Mouse (Mus musculus): Measurements from ENCODE around the gene Ndufaf2.

The Ndufaf2 gene

DNA sequence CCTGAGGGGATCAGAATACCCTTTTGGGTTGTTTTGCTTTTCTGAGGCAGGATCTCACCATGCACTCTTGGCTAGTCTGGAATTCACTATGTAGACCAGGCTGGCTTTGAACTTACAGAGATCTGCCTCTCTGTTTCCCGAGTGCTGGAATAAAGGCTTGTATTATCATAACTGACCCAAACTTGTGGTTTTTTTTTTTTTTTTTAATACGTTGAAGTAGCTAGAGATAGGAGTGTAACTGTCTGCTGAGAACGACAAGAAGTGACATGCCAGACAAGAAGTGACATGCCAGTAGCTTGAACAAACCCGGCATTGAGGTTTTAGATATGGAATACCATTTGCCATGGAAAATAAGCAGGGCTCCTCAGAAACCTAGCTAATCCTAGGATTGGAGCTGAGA is 125.6 kb downstream of the Ndufaf2 start:
- DNase-seq, result no peak

DNA sequence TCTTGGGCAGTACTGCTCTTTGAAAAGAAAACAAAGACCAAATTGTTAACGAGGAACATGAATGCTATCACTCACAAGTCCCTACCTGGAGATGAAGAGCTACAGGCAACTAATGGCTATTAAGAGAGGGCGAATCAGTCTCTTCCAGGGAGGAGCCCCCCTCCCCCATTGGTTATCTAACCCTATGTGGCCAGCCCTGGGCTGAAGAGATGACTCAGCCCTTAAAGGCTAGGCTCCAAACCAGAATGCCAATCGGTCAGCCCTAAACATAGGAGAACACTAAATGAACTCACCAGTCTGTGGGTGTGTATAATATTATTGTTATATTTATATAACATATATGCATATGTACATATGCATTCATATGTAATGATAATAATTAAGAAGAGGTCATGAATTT is 132.6 kb downstream of the Ndufaf2 start:
- DNase-seq, result no peak

DNA sequence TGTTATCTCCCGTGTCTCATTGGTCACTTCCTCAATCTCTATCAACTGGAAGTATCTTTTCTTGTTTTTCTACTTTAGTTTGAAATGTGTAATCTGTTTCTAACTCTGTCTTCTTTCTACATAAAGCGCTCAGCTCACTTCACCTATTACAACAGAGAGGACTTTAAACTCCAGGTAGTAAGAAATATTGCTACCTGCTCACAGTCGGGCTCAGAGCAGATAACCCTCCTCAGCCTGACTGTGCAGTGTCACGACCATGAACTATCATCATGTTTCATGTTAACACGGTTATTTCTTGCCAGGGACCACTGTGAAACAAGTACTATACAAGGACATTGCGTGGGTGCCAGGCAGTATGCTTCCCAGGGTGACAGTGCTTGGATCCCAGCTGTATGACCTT is 141.1 kb downstream of the Ndufaf2 start:
- no peak for DNase-seq

DNA sequence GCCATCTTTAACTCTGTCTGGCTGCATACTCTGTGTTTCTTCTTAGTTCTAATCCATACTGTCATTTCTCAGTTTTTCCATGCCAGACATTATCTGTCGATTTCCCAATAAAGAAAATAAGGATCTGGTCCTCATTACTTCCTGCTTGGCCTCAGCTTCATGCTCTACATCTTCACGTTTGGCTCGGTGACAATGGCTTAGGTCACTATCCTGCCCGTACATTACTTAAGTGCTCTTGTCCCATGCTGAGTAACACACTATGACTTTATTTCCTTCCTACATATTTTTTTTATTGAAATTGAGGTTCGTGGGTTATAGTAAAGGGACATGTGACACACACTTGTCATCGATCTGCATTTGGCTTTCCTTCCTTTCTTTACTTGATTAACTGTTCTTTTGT is 143.3 kb downstream of the Ndufaf2 start:
- DNase-seq, result no peak

DNA sequence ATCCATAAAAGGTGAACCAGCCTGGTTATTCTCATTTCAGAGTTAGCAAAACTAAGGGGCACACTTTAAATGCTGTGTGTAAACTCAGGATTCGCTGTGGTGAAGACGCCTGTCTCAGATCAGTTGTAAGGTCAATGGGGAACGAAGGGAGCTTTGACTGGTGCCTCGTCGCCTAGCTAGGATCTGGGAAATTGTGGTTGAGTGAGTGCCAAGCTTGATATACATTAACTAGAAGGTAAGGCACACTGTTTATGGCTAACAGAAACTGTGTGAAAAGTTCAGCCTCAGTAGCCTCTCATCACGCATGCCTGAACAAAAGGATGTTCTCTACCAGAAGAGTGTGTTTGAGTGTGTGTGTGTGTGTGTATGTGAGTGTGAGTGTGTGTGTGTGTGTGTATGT is 144.6 kb downstream of the Ndufaf2 start:
- DNase-seq, result no peak

DNA sequence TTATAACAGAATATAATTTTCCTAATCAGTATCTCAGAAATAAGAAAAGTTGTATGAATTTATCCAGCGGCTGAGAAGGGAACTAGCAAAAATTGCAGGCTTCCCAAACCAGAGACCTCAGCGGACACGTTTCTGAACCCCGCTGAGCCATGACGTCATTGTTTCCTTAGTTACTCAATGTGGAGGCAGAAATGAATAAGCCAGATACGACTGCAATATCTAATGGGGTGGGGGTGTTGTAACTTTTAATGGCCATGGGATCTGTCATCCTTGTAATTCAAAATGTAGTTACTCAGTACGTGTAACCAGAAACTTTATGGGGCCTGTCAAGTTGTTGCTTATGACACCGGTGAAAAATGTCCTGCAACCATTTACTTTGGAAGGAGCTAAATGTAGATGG is 145.3 kb downstream of the Ndufaf2 start:
- DNase-seq, result no peak

DNA sequence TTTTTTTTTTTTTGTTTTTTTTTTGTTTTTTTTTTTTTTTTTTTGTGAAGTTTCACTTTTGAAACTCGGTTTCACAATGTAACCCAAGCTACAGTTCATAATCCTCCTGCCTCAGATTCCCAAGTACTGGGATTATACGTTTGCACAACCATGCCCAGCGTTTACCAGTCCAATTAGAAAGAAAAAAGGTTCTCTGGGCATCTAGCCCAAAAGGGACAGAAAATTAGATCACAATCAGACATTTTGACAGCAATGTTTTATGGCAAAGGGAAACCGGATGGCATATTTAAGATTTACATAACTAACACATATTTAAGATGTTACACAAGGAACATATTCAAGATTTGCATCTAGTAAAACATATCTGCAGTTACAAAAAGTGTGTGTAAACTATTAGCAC is 150.6 kb downstream of the Ndufaf2 start:
- no peak for DNase-seq

DNA sequence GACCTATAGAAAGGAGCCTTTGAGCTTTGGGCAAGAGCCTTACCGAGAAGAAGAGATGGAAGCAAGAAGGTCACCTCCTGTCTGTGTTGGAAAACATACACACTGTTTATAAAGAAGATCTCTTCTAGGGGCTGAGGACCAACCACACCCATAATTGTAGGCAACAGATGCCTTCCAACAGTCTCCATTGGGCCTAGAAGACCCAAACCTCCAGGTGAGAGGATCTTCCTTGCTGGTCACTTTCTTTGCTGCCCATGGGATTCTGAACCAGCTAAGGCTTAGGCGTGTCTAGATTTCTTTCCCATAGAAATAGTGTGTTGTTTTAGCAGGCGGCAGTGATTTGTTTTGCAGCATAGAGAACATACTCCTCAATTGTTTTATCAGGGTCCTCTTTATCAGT is 162.1 kb downstream of the Ndufaf2 start:
- DNase-seq, result no peak

DNA sequence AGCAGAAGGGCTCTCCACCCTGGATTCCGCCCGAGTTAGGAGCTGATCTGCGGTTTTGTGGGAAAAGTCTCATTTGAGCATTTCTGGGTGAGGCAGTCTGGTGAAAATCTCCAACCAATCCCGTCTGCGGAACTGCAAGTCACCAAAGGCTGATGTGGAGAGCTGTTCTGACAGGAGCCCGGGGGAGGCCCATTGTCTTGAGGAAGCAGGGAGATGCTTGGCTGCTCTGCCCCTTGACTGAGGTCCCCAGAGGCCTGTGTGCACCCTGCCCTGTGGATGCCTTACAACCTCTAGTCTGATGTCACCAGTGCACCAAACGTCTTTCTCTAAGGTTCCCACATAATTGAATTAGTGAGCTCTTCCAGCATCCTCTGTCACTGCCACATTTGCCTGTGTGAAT is 163.2 kb downstream of the Ndufaf2 start:
- no peak for DNase-seq

DNA sequence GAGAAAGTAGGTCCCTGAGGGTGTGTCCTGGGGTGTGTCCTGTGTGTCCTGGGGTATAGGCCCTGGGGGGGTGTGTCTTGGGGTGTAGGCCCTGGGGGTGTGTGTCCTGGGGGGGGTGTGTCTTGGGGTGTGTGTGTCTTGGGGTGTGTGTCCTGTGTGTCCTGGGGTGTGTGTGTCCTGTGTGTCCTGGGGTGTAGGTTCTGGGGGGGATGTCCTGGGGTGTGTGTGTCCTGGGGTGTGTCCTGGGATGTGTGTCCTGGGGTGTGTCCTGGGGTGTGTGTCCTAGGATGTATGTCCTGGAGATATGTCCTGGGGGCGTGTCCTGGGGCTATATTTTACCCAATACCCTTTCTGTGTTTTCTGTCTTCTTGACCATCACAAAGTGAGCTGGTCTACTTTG is 165.8 kb downstream of the Ndufaf2 start:
- no peak for DNase-seq

DNA sequence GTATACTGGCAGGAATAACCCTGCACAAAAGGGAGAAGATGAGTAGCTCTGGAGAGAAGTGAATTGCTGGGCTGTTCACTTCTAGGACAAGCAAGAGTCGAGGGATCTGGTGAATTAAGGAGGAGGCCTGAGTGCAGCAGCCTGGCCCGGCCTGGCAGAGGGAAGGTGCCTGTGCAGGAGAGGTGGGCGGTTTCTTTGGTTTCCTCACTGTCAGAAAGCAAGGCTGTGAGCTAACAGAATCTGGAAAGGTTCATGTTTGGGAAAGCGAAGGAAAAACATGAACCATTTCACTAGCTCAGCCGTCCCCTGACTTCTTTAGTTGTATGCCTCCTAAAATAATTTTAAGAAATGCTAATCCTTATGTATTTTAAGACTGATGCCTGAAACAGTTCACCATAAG is 173.8 kb downstream of the Ndufaf2 start:
- no peak for DNase-seq

DNA sequence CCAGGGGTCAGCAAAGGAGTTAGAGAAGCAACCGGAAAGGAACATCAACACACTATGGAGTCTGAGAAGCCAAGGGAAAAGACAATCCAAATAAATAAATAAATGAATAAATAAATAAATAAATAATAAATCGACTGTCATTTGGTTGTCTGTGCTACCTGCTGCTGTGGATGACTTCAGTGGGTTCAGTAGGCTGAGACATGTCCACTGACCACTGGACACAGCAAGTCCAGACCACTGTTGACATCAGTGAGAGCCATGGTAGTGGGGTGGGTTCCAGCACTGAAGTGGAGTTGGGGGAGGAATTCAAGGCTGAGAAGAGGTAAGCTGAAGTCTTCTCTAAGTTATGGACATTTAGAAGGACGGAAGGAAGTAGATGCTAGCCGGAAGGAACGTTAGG is 174.2 kb downstream of the Ndufaf2 start:
- no peak for DNase-seq

DNA sequence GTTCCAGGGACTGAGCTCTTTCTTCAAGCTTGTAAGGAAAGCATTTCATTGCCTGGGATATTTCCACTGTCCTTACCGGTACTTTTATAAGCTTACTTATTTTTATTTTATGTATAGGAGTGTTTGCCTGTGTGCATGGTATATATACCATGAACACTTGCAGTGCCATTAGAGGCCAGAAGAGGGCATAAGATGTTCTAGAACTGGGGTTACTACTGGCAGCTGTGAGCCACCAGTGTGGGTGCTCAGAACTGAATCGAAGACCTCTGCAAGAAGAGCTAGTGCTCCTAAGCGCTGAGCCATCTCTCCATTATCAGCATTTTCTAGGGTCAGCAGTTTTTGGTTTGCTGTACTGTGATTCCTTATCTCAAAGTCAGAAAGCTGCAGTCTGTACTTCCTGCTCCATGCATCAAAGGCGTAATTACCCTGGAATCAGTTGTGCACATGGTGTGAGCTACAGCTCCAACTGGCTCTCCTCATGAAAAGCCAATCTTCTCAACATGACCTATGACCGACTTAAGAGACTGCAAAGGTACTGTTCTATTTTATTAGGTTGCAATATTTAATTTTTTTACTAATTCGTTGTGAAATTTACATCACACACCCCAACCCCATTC is 175.1 kb downstream of the Ndufaf2 start:
- no peak for DNase-seq

DNA sequence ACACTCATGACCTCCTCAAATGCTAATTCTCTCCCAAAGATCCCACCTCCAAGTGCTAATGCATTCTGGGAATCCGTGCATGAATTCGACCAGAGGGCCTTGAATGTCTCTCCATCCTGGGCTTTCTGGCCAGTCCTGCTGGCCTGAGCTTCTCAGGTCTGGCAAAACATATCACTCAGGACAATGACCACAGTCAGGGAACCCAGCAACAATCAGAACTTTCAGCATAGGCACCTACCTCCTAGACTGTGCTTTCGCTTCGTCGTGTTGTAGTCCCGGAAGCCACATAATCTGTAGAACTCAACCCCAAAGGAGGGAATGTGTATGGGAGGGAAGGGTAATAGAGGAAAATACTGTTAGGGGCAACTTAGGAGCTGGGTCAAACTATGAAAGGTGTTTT is 179.0 kb downstream of the Ndufaf2 start:
- DNase-seq, result no peak

DNA sequence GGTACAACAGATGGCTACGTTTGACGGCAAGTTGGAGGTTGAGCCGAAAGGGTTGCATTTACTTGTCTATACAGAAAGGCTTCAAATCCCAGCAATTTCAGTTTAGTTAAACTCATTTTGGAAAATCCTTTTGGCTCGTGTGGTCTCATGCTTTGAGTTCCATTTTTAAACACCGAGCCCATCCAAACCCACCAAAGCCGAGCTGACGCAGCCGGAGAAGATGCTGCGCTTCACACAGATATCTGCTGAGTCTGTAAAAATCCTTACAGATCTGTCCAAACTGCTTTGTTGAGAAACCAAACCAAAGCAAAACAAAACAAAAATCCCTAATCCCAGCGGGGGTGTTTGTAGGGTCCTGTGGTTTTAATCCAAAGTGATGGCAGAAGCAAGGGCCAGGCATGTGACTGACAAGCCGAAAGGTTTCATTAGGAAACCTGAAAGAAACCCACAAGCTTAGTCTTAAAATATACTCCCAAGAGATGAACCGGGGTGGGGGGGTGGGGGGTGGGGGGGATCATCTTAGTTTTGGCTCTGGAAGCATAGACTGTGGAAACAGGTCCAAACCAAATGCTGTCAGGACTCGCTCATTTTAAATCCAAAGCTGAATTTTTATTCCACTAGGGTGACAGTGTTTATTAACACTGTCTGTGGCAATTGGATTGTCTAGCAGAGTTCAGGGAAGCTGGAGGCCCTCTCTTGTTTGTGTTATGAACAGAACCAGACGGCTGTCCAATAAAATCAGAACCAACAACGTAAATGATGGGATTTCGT is 181.4 kb downstream of the Ndufaf2 start:
- DNase-seq, result no peak

DNA sequence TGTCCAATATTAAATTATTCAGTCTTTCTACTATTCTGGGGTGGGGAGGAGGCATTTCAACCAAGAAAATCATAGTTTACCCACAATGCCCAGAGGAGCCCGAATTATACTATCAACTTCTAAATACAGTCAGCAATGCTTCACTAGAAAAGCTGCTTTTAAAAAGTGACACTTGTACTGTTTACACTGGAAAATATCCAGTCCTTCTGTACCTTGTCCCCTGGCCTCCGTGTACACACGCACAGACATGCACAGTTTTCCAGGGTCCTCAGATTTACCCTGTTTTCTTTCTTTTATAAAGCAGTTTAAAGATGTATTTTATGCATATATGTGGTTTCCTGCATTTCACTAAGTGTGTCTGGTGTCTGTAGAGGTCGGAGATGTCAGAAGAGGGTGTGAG is 186.0 kb downstream of the Ndufaf2 start:
- no peak for DNase-seq

DNA sequence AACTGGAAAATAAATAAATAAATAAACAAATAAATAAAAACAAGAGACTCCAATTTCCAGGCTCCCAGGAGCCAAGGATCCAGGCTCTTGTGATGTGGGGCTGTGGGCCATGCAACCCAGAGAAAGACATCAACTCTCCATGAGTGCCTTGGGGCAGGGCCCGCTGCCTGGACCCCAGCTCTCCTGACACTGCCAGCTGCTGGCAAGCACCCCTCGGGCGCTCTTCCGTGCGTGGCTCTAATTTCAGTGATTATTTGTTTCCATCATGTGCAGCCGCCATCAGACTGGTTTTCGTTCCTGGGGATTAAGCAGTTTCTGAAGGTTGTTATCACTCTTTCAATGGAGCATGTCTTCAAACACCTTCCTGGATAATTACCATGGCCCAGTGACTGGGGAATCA is 186.6 kb downstream of the Ndufaf2 start:
- DNase-seq, result no peak

DNA sequence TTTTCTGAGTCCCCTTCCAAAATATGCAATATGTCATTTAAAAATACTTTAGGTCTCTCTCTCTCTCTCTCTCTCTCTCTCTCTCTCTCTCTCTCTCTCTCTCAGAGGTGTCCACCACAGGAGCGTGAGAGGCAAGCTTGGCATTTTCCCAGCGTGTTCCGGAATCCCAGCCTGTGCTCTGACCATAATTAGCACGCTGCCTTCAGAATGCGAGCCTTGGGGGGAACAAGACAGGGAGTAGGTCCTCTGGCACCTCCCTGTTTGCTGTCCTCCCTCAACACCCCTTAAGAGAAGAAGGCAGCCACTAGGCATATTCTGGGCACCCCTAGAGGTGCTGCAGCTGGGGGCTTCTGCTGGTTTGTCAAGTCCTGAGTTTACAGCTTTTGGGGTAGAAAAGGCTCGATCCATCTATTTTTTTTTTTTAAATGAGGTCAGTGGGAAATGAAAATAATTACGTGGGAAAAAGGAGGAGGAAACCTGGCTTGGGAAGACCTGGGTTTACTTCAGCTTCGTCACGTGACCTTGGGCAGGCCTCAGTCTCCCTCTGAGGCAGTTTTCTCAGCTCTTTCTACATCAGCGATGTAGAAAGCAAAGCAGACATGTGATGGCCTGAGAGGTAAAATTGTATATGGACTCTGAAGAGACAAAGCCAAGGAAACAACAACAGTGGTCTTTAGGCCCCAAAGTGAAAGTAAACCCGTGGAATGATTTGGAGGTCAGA is 187.8 kb downstream of the Ndufaf2 start:
- no peak for DNase-seq

DNA sequence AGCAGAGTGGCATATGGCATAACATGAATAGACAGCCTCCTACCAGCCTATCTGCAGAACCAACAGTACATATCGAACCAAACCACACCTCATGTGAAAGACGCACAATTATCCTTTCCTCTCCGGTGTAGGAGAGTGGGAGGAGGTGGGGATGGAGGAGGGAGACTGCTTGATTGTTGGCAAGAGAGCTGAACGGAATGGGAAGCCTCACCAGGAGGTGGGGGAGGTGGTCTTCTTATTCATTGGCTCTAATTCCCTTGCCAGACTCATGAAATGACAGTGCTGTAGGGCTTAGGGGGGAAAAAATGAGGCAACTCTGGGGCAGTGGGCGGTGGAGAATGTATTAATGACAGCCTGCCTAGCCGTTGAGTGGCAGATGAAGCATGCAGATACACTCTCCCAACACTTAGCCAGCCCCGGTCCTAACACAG is 188.4 kb downstream of the Ndufaf2 start:
- DNase-seq, result no peak

DNA sequence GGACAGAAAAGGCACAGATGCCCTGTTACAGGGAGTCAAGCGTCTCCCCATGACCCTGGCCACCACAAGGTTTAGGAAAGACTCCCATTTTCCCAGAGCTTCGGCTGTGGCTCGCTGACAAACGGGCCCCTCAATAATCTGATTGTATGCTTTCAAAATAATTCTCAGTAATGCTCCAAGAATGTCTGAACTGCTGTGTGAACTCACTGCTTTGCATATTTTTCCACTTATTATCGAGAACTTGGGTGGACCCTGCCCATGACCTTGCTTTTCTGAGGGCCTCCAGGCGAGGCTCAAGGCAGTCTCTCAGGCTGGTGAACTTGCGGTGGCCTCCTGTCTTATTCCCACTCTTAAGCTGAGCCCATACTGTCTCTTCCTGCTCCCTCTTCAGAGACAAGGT is 193.8 kb downstream of the Ndufaf2 start:
- no peak for DNase-seq

DNA sequence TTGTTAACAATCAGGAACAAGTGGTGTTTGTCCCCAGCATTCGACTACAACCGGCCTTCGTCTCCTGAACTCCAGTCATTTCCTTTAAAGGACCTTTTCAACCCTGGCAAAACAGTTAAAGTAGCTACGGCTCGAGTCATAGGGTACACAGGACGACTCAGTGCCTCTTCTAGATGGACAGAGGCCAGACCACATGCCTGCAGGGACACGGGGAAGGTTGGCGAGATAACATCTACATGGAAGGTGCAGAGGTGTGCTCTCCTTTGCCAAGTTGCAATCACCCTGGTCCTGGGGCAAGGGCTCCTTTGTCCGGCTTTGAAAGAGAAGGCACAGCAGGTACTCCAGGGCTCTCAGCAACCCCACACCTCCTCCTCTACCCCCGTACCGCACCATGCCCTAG is 195.0 kb downstream of the Ndufaf2 start:
- no peak for DNase-seq

DNA sequence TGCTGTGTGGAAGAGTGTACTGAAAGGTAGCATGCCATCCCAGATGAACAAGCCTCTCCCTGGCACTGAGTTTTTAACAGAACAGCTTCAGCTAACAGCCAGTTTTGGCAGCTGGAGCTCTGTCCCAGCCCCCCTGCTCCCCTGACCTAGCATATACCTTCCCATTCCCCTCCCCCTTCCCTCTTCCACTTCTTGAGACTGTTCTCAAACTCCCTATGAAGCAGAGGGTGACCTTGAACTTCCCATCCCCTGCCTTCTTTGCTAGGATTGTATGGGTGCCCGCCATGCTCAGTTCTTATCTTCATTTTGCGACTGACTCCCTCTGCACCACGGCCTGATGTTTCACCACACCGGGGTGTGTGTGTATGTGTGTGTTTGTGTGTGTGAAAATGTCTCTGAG is 195.7 kb downstream of the Ndufaf2 start:
- DNase-seq, result no peak

DNA sequence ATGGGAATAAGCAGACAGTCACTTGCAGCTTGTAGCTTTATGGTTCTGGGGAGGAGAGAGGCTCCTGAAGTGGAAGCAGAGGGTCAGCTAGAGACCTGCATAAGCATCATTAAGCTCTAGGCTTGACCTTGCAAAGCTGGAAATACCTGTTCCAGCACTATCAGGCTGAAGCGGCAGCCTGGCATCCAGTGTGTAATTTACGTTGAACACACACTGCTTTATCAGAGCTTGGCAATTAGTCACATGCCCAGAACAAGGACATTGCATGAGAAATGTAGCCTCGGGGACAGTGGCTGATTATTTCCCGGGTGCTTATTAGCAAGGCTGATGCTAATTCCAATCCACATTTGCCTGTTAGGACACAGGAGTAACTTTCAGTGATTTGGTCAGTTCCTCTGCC is 196.5 kb downstream of the Ndufaf2 start:
- no peak for DNase-seq

DNA sequence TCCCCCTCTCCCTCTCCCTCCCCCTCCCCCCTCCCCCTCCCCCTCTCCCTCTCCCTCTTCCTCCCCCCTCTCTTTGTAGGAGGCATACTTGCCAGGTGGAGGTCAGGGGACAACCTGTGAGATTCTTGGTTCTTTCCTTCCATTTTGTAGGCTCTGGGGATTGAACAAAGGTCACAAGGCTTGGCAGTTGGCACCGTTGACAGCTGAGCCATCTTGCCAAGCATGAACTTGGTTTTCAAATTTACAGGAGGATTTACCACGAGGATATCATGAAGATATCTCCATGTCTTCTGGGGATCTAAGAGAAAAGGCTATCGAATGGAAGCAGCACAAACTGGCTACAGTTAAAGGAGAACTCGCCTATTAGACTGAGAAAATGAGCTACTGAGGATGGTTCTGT is 196.9 kb downstream of the Ndufaf2 start:
- DNase-seq, result no peak

All from cerebellum, adult 8-10 months (tissue).